Mouse (Mus musculus) retina, adult 2 months (tissue): Measurements from ENCODE around the gene Slc16a7.

Experiments used
- DNase-seq: peaks from one replicate; pipeline ENCODE4 v3.0.0-alpha.2; 2012; ENCODE audit warnings: low read depth, low spot score

Gene Slc16a7

DNA sequence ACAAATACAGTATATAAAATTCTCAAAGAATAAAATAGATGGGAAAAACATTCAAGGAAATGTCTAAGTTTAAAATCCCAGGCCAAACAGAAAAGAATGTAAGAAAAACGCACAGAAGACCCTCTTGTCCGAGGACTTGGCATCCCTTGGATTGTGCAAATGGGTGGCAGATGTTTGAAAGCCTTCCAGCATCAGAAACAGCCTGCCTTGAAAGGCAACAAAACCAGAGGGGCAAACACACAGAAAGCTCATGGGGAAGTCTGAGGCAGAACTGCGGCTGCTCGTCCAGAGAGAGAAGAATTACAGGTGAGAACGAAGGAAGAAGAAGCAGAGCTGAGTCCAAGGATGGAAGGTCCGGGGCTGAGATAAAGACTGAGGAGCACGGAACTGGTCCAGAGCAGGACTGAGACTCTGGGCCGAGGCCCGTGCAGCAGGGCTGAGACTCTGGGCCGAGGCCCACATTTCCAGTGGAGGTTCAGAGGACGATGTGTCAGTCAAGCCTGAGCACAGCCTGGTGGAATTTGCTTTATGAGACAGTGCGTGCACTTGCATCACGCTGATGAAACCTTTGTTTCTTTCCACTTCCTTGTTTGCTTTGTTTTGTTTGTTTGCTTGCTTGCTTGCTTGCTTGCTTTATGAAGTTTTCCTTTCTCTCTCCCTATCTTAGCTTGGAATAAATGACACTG, 65.0 kb downstream of the Slc16a7 start:
- no peak for DNase-seq

DNA sequence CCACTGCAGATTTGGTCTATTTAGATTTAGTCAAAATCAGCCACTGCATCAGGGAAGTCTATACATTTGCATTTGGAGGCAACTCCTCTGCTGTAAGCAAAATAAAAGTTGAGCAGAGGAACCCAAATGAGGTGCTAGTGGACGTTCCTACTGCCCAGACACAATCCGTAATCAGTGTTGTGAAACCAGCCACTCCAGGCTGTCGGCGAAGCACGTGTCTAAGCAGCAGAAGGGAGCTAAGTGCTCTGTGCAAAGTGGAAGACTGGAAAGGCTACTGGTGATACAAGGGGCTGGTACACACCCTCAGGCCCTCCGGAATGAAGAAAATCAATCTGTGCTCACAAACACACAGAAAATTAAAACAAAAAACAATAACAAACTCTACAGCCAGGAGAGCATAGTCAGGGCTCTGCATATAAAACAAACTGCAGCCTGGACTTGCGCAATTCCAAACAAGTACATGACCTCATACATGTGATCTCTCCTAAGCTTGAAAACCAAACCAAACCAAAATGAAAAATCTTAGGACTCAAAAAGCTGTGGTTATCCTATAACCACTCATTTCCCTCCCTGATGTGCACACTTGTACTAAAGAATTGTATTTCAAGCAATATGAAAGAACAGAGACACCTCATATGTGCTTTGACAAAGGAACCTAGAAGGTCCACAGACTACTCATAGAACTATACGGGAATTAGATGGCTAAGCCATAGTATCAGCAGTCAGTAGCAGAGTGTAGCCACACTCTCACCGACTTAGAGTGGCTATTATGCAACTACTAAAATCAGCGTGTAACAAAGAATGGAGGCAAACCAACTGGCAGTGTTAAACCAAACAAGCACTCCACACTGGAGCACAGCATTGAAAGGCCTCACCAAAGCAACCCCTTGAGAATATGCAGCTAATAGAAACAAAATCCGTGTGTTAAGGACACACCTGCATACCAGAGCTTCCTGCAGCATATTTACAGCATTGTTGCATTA, 67.5 kb downstream of the Slc16a7 start:
- no peak for DNase-seq

DNA sequence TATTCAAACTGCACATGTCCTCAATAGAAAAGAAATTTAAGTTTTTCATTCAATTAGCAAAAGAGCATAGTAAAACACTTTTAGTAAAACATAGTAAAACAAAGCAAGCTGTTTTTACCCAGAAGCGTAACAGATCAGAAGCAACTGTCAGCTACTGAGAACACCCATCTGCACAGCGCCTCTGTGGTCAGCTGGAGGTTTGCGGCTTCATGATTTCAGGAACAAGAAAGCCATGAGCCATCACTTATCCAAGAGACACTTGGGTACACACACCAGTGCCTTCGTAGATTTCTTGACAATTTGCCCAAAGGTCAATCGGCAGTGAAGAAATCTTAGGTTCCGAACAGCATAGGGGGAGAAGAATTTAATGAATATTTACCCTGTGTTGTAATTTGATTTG, 71.9 kb downstream of the Slc16a7 start:
- no peak for DNase-seq

DNA sequence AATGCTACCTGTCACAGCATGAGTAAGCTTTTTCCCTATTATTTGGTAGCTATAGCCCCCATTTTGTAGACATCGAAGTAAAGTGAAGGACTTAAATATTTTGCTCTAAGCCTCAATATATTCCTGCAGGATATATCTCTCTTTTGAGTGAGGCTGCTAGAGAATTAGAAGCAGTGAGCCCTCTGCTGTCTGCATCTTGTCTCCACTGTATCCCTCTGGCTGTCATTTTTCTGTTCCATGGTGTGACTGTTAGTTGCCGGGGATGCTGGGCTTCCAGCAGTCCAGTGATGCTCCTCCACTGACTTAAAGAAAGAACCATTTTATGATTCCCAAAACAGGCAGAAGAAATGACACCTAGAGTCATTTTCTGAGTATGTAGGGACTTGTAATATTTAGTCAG, 78.4 kb downstream of the Slc16a7 start:
- no peak for DNase-seq

DNA sequence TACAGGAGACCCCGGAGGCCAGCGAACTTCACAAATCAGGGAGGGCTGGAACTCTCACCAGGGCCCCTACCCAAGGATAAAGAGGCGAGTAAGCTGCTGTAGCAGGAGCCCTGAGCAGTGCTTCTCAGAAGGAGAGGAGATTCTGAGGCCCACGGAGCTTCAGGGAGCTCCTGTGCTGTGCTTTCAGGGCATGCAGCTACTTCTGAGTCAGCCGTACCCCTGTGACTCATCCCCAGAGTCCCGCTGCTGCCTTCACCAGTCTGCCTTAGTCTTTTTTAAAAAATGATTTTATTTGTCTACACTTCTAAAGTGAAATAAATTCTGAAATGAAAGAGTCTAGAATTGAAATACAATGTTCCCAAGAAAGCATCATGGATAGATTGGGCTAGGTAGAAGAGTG, 91.2 kb downstream of the Slc16a7 start:
- no peak for DNase-seq

DNA sequence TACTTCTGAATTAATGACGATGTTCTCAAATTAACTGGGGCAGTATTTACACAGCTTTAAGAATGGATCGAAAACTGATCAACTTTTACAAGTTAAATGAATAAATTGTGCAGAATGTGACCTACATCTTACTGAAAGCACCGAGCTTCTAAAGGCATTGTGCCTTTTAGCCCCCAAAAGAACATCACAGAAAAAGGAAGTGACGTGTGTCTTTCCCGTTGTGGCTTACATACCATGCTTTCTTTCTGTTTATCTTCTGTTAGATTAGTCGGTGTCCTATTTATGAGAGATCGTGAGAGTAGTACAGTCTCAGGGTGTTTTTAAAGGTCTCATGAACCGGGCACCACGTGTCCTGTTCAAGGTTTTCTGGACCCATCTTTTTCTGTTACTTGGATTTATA, 98.9 kb downstream of the Slc16a7 start:
- DNase-seq: no peak

DNA sequence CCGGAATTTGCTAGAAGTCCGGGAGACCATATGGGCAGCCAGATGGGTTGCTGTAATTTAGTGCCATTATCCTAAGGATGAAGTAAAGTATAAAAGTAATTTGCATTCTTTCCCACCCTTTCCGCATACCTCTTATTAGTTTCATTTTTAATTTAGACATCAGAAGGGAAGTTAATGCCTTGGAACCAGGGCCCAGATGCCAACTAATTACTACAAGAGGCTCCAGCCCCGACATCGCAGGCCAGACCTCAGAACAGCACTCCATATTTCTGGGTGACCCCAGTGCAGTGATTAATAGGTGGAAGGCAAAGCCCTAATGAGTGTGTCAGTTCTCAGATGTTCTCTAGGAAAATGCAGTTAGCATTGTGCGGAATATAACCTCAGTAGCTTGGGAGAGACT, 100.7 kb downstream of the Slc16a7 start:
- no peak for DNase-seq

DNA sequence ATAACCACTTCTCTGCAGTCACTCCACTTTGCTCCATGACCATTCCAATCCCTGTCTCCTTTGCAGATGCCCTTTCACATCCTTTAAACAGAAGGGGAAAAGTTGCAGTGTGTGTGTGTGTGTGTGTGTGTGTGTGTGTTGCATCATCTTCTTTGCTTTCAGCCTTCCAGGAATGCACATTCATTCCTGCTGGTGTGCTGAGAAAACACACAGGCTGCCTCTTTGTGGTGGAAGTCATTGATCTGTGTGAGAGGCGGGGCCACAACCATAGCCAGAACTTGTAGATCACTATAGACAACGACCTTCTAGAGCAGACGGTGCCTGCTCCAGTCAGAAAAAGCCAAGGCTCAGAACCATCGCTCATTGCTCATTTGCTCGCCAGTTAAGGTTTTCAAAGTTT, 103.9 kb downstream of the Slc16a7 start:
- no peak for DNase-seq

DNA sequence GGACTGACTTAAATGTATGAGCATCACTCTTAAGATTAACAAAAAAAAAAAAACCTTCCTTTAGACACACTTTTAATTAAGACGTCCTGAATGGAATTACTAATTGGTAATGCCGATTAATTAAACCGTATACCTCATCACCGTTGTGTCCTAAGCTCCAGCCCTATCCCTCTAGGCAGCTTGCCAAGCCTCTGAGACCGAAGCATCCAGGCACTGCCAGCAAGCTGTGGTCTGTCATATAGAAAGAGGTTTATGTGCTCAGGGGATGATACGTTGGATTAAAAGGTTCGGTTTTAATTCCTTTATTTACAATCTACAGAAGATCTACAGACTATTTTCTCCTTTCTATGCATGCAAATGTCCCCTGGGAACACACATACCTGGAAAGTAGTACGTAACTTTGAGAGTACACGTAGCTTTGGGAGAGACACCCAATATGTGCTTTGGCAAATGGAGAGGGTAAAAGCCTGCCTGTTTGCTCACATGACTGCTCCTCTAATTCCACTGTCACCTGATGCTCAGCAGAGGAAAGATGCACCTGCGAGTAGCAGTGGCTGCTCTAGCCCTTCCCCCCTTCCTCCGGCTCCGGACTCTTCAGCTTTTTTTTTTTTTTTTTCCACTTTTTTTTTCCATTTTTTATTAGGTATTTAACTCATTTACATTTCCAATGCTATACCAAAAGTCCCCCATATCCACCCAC, 114.0 kb downstream of the Slc16a7 start:
- DNase-seq: no peak

DNA sequence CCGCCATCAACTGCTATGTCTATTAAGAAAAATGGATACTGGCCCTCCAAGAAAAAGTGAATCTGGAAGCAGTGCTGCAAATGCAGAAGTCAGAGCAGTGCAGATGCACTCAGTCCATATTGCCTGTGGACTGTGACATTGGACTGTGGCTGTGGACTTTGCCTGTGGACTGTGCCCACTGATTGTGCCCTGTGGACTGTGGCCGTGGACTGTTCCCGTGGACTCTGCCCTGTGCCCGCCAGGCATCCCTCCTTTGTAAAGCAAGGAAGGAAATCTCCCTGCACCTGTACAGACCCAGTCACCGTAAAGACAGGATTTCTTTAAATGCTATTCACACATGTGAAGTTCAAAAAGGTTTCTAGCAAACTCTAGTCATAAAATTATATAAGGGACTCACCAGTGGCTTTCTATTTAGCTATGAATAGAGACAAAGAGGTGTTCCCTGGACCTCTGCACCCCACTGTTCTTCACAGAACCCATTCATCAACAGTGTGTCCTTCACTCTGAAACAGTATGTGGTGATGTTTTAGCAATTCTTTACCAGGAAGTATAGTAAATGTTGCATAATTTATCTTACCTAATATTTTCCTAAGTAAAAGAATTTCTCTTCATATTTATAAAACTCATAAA, 114.6 kb downstream of the Slc16a7 start:
- no peak for DNase-seq

DNA sequence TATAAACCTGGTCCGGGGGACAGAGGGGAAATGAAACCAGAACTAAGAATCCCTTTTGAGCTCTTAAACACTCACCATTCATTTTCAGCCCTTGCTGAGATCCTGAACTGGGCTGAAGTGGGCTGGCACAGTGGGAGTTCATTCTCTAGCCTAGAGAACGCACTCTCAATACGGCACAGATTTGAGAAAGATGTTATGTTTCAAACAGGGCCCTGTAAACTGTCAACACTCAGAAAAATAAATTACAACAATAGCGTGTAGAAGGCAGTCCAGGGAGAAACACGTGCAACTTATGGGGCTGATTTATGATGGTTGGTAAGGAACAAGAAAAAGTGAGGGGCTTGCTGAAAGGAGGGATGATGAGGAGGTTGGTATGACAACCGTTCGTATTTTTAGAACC, 115.5 kb downstream of the Slc16a7 start:
- DNase-seq: no peak

DNA sequence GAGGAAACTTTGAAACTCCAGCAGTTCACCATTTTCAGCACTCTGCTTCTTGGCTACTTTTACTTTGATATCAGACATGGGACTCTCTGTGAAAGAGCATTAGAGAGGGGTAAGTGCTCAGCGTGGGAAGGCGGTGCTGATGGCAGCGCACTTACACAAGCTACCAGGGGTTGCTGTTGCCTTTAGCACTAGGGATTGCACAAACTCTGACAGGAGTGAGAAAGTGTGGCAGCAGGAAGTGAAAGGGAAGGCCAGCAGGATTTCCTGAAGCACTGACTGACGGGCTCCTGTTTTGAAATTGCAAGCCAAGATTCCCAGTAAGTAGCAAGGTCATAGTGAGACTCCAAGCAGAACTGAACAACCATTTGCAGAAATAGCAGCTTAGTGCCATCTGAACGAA, 117.8 kb downstream of the Slc16a7 start:
- no peak for DNase-seq

DNA sequence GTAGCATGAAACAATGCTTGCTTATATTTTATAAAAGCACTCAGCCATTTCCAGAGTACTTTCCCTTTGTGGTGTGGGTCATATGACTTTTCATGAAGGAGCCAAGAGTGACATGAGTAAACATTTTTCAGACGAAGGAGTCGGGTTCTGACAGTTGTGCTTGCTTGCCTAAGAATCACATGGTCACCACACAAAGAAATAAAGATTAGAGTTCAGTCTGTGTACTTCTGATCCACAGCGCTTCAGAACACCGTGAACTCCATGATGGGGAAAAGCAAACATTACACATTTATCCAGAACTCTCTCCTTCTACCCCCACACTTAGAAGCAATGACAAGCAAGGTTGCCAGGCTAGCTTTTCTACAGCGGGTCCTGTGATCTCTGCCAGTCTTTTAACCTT, 119.0 kb downstream of the Slc16a7 start:
- no peak for DNase-seq

DNA sequence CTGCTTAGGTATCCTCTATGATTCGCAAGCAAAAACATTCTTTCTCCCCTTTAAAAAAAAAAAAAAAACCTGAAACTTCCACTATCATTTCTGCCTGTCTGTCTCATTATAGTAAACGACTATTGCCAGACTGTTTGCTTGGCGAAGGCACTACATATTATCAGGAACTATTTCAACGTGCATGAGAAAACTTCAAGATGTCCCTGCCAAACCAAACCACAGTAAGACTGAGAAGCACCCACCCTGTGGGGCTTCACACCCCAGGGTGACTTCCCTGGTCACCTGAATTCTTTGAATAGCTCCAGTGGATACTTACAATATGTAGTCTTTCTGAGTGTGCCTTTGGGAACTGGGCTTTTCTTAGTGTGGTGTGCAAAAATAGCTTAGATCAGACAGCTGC, 122.9 kb downstream of the Slc16a7 start:
- no peak for DNase-seq

DNA sequence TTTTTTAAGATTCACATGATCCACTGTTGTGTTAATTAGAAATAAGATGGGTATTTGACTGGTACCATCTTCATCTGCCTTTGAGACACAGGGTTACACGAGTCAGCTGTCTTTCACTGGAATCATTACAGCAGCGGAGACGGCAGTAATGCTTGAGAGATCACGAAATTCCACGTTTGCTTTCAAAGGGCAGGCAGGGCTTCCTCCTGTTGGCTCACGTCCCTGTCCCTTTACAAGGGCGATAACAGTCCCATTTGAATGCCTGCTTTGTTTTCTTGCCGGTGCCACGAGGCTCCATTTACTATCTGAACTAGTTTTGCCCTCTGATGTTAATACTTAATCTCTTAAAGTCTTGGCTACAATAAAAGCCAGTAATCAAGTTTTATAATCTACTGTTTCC, 123.4 kb downstream of the Slc16a7 start:
- no peak for DNase-seq

DNA sequence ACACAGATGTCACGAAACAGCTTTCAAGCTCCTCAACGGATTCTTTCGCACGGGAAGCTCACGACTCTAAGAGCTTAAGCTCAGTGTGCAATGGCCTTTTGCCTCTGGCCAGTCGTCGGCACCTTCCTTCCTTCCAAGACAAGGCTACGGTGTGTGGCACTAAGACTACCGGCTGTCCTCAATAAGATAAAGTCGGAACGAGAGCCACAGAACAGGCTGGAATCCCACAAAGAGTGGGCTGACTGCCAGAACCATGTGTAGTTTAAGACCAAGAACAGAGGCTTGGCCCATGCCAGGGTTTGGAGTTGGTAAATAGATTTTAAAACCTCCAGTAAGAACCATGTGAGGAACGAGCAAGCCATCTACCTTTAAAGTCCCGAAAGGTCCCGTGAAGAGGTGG, 123.8 kb downstream of the Slc16a7 start:
- DNase-seq: no peak

DNA sequence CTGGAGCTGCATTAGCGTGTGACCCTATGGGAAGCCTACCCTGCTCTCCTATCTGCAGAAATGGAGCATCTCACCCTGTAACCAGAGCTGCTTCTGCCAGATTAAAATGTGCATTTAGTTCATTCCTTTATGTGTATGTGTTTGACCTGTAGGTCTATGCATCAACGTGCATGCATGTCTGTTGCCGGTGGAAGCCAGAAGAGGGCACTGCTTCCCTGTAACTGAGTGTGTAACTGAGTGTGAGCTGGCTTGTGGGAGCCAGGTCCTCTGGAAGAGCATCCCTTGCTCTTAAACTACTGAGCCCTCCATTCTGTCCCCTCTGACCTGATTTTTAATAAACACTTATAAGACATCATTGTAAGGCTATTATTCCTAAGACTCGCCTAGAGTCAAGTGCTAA, 124.3 kb downstream of the Slc16a7 start:
- no peak for DNase-seq

DNA sequence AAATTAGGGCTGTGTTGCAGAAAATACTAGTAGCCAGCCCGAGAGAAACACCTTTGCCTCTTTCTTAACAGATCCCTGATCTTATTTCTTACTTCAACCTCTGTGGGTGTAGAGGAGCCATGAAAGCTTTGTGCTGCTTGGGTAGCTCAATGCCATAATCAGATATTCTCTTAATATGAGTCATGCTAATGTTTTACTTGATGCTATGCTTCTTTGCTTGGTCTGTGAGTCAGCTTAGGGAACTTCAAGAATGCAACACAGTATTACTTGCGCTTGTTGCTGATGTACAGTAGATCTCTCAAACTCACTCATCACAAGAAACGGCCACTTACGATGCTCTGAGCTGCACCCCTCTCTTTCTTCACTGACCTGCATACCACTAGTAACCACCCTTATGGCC, 133.4 kb downstream of the Slc16a7 start:
- no peak for DNase-seq

DNA sequence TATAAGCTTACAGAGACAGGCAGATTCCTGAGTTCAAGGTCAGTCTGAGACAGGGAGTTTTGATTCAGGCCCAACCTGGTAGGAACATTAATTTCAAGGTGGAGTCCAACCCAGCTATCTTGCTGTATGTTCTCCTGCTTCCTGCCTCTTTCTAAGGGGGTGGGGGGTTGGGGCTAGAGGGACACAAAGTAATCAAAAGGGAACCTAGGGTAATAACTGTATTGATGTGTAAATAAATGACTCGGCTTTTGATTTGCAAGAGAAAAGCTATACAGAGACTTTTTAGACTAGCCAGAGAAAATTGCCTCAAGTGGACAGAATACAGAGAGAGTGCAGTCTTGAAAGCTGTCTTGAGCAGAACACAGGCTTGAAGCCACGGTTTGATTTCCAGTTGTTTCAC, 174.7 kb downstream of the Slc16a7 start:
- no peak for DNase-seq

DNA sequence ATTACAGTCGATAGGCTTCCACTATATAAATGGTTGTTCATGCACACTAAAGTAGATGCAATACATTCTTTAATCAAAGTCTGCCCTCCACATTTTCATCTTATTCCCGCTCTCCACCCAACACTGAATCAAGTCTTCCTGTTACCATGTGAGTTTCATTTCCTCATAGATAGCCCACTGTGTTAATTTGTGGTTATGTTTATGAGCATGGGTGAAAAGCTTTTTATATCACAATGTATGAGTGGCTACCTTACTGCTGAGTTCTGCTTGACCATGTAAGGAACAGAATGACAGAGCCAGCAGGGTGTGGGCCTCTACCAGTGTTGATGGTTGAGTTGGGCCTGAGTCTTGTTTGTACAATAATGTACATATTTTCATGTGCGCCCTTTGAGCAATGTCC, 175.5 kb downstream of the Slc16a7 start:
- no peak for DNase-seq

DNA sequence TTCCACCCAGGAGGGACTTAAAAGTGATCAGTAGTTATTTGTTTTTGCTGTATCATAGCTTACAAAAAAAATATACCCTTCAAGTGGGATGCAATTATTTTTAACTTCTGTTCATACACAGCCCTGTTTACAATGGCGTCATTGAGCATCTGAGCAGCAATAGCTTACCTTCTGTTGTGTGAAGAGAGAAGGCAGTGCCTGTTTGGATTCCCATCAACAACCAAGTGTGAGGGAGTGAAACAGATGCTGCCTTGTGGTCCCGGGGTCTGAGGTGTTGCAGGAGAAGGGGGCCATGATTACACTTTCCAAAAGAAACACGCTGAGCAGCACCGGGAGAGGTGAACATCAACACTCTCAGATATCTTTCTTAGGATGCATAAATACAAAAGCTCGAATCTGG, 201.7 kb downstream of the Slc16a7 start:
- DNase-seq: no peak

DNA sequence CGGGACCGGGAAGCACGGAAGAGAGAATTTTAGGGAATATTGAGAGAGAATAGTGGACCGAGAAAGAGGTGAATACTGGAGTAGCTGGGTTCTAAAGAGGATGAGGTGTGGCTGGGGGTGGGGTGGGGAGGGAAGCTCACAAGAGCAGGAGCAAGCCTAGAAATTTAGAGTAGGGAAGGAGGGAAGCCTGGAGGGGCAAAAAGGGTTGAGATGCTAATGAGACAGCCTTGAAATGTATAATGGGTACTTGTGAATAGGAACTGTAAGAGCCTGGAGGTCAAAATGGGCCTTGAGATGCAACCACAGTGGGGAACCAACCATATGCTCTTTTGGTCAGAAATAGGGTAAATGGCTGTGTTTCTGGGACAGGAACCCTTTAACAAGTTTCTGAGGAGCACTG, 203.9 kb downstream of the Slc16a7 start:
- no peak for DNase-seq
